Mouse (Mus musculus): ENCODE measurements around the gene Prkg1.

DNA sequence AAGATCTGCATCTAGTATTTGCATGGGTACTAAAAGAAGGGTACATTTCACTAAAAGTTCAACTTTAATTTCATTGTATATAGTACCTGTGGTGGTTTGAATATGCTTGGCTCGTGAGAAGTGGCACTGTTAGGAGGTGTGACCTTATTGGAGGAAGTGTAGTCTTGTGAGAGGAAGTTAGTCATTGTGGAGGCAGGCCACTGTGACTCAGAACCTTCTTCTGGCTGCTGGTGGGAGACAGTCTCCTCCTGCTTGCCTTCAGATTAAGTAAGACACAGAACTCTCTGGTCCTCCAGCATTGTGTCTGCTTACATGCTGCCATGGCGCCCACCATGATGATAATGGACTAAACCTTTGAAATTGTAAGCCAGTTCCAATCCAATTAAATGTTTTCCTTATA, 984.0 kb downstream of the Prkg1 start:
- TF ChIP-seq CTCF (IDR thresholded peaks at IDR 0.05; ENCODE audit: extremely low read depth, insufficient read depth, low read length) (no peak), POLR2A (IDR thresholded peaks at IDR 0.05; ENCODE audit: extremely low read depth, insufficient read depth, low read length) (no peak)
